Mouse (Mus musculus) gastrocnemius, adult 18-20 months (tissue): ENCODE results near the gene Gnat1. TPM values are rescaled to one million over a fixed set of nuclear protein-coding genes. Genes with fewer than 3 reads are reported as not detected.

ENCODE experiments used
- DNase-seq: peaks from one replicate; pipeline ENCODE4 v3.0.0; 2021; ENCODE audit warnings: low spot score
- long read RNA-seq, 2 experiments: library from polyadenylated mRNA; stranded (forward); transcript quantifications; one replicate each; pipeline ENCODE4 v2.0.0; 2021
- total RNA-seq, 2 experiments: library from RNA; stranded (reverse); gene quantifications; 2 replicates each; pipeline ENCODE4 v1.2.3; 2021

Gene Gnat1
- not detected for total RNA-seq
- long read RNA-seq, experiment 1 = 0 reads
- long read RNA-seq, experiment 2 = 0 reads

GRCm38 (mm10) chr9:107679501-107679900 lies at the start of gene Gnat1:
TSS of gene Gnat1 (minus strand) at chr9:107679712.
- no peak for DNase-seq

GRCm38 (mm10) chr9:107728919-107729670 lies 49.6 kb upstream of the Gnat1 start:
- DNase-seq = no peak

- DNase-seq = no peak
Observed at GRCm38 (mm10) chr9:107727041-107727440, 47.5 kb upstream of the Gnat1 start.

- no peak for DNase-seq
Observed at GRCm38 (mm10) chr9:107724796-107725195, 45.3 kb upstream of the Gnat1 start.

GRCm38 (mm10) chr9:107723794-107724531 lies 44.5 kb upstream of the Gnat1 start:
- DNase-seq = no peak

- no peak for DNase-seq
Observed at GRCm38 (mm10) chr9:107723292-107723691, 43.8 kb upstream of the Gnat1 start.

GRCm38 (mm10) chr9:107718781-107719540 lies 39.4 kb upstream of the Gnat1 start:
- DNase-seq = no peak

GRCm38 (mm10) chr9:107716951-107717350 lies 37.4 kb upstream of the Gnat1 start:
- no peak for DNase-seq

GRCm38 (mm10) chr9:107715632-107716031 lies 36.1 kb upstream of the Gnat1 start:
- no peak for DNase-seq

- DNase-seq = peak; percentile 57
Observed at GRCm38 (mm10) chr9:107714221-107714952, 34.9 kb upstream of the Gnat1 start.

- DNase-seq = peak; percentile 74
Observed at GRCm38 (mm10) chr9:107709697-107710483, 30.4 kb upstream of the Gnat1 start, which contains the start of gene Sema3f. TSS of gene Sema3f (minus strand) at chr9:107710475.

- no peak for DNase-seq
Observed at GRCm38 (mm10) chr9:107709096-107709696, 29.7 kb upstream of the Gnat1 start.

- no peak for DNase-seq
Observed at GRCm38 (mm10) chr9:107708439-107709095, 29.1 kb upstream of the Gnat1 start.

GRCm38 (mm10) chr9:107707701-107708438 lies 28.4 kb upstream of the Gnat1 start:
- no peak for DNase-seq

GRCm38 (mm10) chr9:107706781-107707211 lies 27.3 kb upstream of the Gnat1 start:
- DNase-seq = no peak

GRCm38 (mm10) chr9:107703337-107704122 lies 24.0 kb upstream of the Gnat1 start:
- peak; percentile 81 for DNase-seq

GRCm38 (mm10) chr9:107702606-107703185 lies 23.2 kb upstream of the Gnat1 start:
- DNase-seq = no peak
